Mouse (Mus musculus) liver, embryonic 14.5 days (tissue): ENCODE data around the gene Ino80d. TPM values are rescaled to one million over a fixed set of nuclear protein-coding genes. Genes with fewer than 3 reads are reported as not detected.
A peak's percentile ranks its signal among the peaks of the same experiment; 100 is the strongest.

ENCODE experiments used
- ATAC-seq: fragments of 200-750 bp; cut with Nextera tagmentation; 2 replicates; pipeline ENCODE4 v1.8.0; 2017; ENCODE audit warnings: moderate number of reproducible peaks, mild to moderate bottlenecking, moderate library complexity; ENCODE audit not compliant: insufficient read depth
- DNase-seq, 3 experiments: peaks; one replicate each; pipeline ENCODE4 v3.0.0-alpha.2; 2012 to 2013; ENCODE audit warnings: low read depth in 3 of 3, low spot score in 3 of 3
- H3K27ac ChIP-seq: fragments of 300-500 bp; sonication (generic); 2 replicates; pipeline ENCODE4 v1.5.1; 2014; ENCODE audit warnings: moderate library complexity, mild to moderate bottlenecking, control low read depth, inconsistent platforms
- H3K27me3 ChIP-seq: fragments of 300-500 bp; sonication (generic); 2 replicates; pipeline ENCODE4 v1.6.1; 2014; ENCODE audit warnings: mild to moderate bottlenecking, low read length, moderate library complexity; ENCODE audit not compliant: control insufficient read depth, insufficient read depth
- H3K36me3 ChIP-seq: fragments of 300-500 bp; sonication (generic); replicated peaks from 2 replicates; pipeline ENCODE4 v1.6.1; 2014; ENCODE audit warnings: low read depth; ENCODE audit not compliant: control insufficient read depth, insufficient read depth
- H3K4me1 ChIP-seq, 2 experiments: fragments of 200-500 bp in 1 of 2; fragments of 300-500 bp in 1 of 2; sonication (generic) in 1 of 2; replicated peaks; 2 replicates each; pipeline ENCODE4 v1.6.1; 2012 to 2014; ENCODE audit warnings: antibody characterized with exemption in 1 of 2, inconsistent platforms in 1 of 2, low read length in 1 of 2; ENCODE audit not compliant: control insufficient read depth in 2 of 2, insufficient read depth in 2 of 2
- H3K4me2 ChIP-seq: fragments of 300-500 bp; sonication (generic); 2 replicates; pipeline ENCODE4 v1.6.1; 2014; ENCODE audit warnings: low read depth, mild to moderate bottlenecking, control low read depth, moderate library complexity
- H3K4me3 ChIP-seq, 2 experiments: fragments of 200-500 bp in 1 of 2; fragments of 300-500 bp in 1 of 2; sonication (generic) in 1 of 2; 2 replicates each; pipeline ENCODE4 v1.5.1; 2012 to 2014; ENCODE audit warnings: low read depth in 2 of 2, low read length in 2 of 2, mild to moderate bottlenecking in 2 of 2, control low read depth in 1 of 2, inconsistent platforms in 1 of 2, moderate library complexity in 1 of 2; ENCODE audit not compliant: insufficient read depth in 1 of 2
- H3K9ac ChIP-seq: fragments of 300-500 bp; sonication (generic); replicated peaks from 2 replicates; pipeline ENCODE4 v1.6.1; 2014; ENCODE audit warnings: mild to moderate bottlenecking, control low read depth, moderate library complexity
- H3K9me3 ChIP-seq: fragments of 300-500 bp; sonication (generic); 2 replicates; pipeline ENCODE4 v1.6.1; 2016; ENCODE audit warnings: low read length, mixed read lengths; ENCODE audit not compliant: control insufficient read depth
- CTCF ChIP-seq: IDR thresholded peaks from 2 replicates; pipeline ENCODE4 v1.5.1; 2016; ENCODE audit warnings: antibody characterized with exemption, low read depth, control low read depth
- EP300 ChIP-seq: IDR thresholded peaks from 2 replicates; pipeline ENCODE4 v1.6.1; 2016; ENCODE audit warnings: antibody characterized with exemption, low read depth
- WGBS: fragments of 180-500 bp; shearing (Covaris S2); extraction: QIAGEN DNeasy Blood & Tissue Kit; methylation state at CpG from one replicate; pipeline ENCODE4 v1.1.7; 2014; ENCODE audit not compliant: insufficient replicate concordance; 5-methylcytosine and 5-hydroxymethylcytosine counted together
- polyA plus RNA-seq, 2 experiments: library from polyadenylated mRNA; depleted of rRNA in 1 of 2; stranded (reverse) in 1 of 2; unstranded in 1 of 2; fragments of >200 nt; fragmentation: Nextera tagmentation in 1 of 2; extraction: Ambion mirVana in 1 of 2; gene quantifications; 2 replicates each; pipeline versions ENCODE4 v1.2.1 to v1.2.3; 2012 to 2014

The Ino80d gene
- polyA plus RNA-seq, 2 experiments = 2.5 to 3.4 TPM

GRCm38 (mm10) chr1:63096071-63096470 lies 18.4 kb downstream of the Ino80d start:
- Histone ChIP-seq H3K4me2 (no peak overlapping the region), H3K9ac (no peak overlapping the region), H3K9me3 (no peaks in the 10 kb centered on the region), H3K4me1 (no peaks in the 10 kb centered on the region), H3K27ac (no peak overlapping the region), H3K4me3 (no peak overlapping the region), H3K36me3 (peaks cover 30% of the 10 kb centered on the region), H3K27me3 (no peaks in the 10 kb centered on the region)
- no peak for TF ChIP-seq EP300
- TF ChIP-seq CTCF = no peak
- ATAC-seq (no peak), DNase-seq (no peak)
- WGBS = 86% methylated on average over 5 of the region's 5 CpGs

GRCm38 (mm10) chr1:63089795-63090194 lies 24.7 kb downstream of the Ino80d start:
- Histone ChIP-seq H3K9me3 (no peaks in the 10 kb centered on the region), H3K4me3 (no peak overlapping the region), H3K27me3 (no peaks in the 10 kb centered on the region), H3K27ac (no peak overlapping the region), H3K4me2 (no peak overlapping the region), H3K9ac (no peak overlapping the region), H3K4me1 (no peaks in the 10 kb centered on the region), H3K36me3 (peaks cover 49% of the 10 kb centered on the region)
- TF ChIP-seq EP300 (no peak), CTCF (no peak)
- DNase-seq (no peak), ATAC-seq (no peak)
- 87% methylated on average over 5 of the region's 5 CpGs for WGBS

GRCm38 (mm10) chr1:63088614-63089013 lies 25.9 kb downstream of the Ino80d start:
- H3K9me3 ChIP-seq = no peaks in the 10 kb centered on the region
- H3K36me3 ChIP-seq = peaks cover 50% of the 10 kb centered on the region
- no peak overlapping the region for H3K4me3 ChIP-seq
- no peak overlapping the region for H3K4me2 ChIP-seq
- no peaks in the 10 kb centered on the region for H3K4me1 ChIP-seq
- no peaks in the 10 kb centered on the region for H3K27me3 ChIP-seq
- WGBS = 81% methylated on average over 1 of the region's 1 CpGs
- ATAC-seq = no peak
- TF ChIP-seq EP300 = no peak
- TF ChIP-seq CTCF = peak; percentile 41
- no peak overlapping the region for H3K9ac ChIP-seq
- no peak overlapping the region for H3K27ac ChIP-seq
- DNase-seq = peak in 1 of 3 experiments; percentile 4

GRCm38 (mm10) chr1:63080277-63080676 lies 34.2 kb downstream of the Ino80d start:
- H3K9me3 ChIP-seq = no peaks in the 10 kb centered on the region
- WGBS = 58% methylated on average over 5 of the region's 5 CpGs
- TF ChIP-seq CTCF = no peak
- TF ChIP-seq EP300 = no peak
- DNase-seq (no peak), ATAC-seq (no peak)
- peaks cover 13% of the 10 kb centered on the region for H3K36me3 ChIP-seq
- H3K4me3 ChIP-seq = no peak overlapping the region
- no peak overlapping the region for H3K4me2 ChIP-seq
- H3K27ac ChIP-seq = no peak overlapping the region
- no peak overlapping the region for H3K9ac ChIP-seq
- H3K27me3 ChIP-seq = no peaks in the 10 kb centered on the region
- H3K4me1 ChIP-seq = no peaks in the 10 kb centered on the region; a peak in 1 of 4 replicates

- H3K4me1 ChIP-seq = no peaks in the 10 kb centered on the region; a peak in 1 of 4 replicates
- H3K9ac ChIP-seq = no peak overlapping the region
- DNase-seq (no peak), ATAC-seq (no peak)
- H3K27ac ChIP-seq = no peak overlapping the region
- WGBS = 86% methylated on average over 2 of the region's 2 CpGs
- H3K4me3 ChIP-seq = no peak overlapping the region
- no peak for TF ChIP-seq EP300
- no peak for TF ChIP-seq CTCF
- no peaks in the 10 kb centered on the region for H3K9me3 ChIP-seq
- H3K36me3 ChIP-seq = peaks cover 22% of the 10 kb centered on the region
- no peaks in the 10 kb centered on the region for H3K27me3 ChIP-seq
- H3K4me2 ChIP-seq = no peak overlapping the region
Observed at GRCm38 (mm10) chr1:63076383-63076782, 38.1 kb downstream of the Ino80d start.
